Comparison of ENCODE assay signal across 18 mouse cellular contexts in genomic region chr1:43858988-43859387, GRCm38 (mm10).
"Had no signal": no experiment of that assay in that cellular context is flagged by ENCODE, and none has a peak within 500 bp of the region (broad histone marks: within the 10 kb centered on the region; RNA-seq: fewer than 3 reads in every experiment).

No protein-coding gene starts in this region.

- ATAC-seq: midbrain, embryonic 13.5 days; midbrain, embryonic 16.5 days had no signal

- H3K27me3 ChIP-seq: midbrain, embryonic 13.5 days; neural tube, embryonic 13.5 days; neural tube, embryonic 15.5 days had no signal

- H3K9ac ChIP-seq: liver, embryonic 14.5 days; midbrain, embryonic 13.5 days; neural tube, embryonic 13.5 days; neural tube, embryonic 15.5 days had no signal

- H3K4me2 ChIP-seq: midbrain, embryonic 13.5 days; neural tube, embryonic 13.5 days; neural tube, embryonic 15.5 days had no signal

- H3K27ac ChIP-seq: liver, embryonic 14.5 days; midbrain, embryonic 10.5 days; midbrain, embryonic 13.5 days; neural tube, embryonic 13.5 days; neural tube, embryonic 15.5 days had no signal

- H3K36me3 ChIP-seq: midbrain, embryonic 10.5 days; midbrain, embryonic 13.5 days; neural tube, embryonic 13.5 days; neural tube, embryonic 15.5 days had no signal

- H3K9me3 ChIP-seq: midbrain, embryonic 10.5 days; midbrain, embryonic 13.5 days; neural tube, embryonic 13.5 days; neural tube, embryonic 15.5 days had no signal

- DNase-seq: lung, adult 2 months; lung, postnatal 10 days; lung, postnatal 4 days; retina, postnatal 1 day; right cerebral cortex, adult 18-20 months; right cerebral cortex, postnatal 25 days; right cerebral cortex, postnatal 4 days; spleen, adult 18-20 months; thymus, adult 18-20 months; thymus, postnatal 14 days; thymus, postnatal 36 days had no signal

- H3K4me3 ChIP-seq: midbrain, embryonic 10.5 days; midbrain, embryonic 13.5 days; myocyte; neural tube, embryonic 13.5 days; neural tube, embryonic 15.5 days had no signal

- H3K4me1 ChIP-seq: midbrain, embryonic 10.5 days; midbrain, embryonic 13.5 days; neural tube, embryonic 13.5 days; neural tube, embryonic 15.5 days had no signal
